Mouse (Mus musculus) kidney, embryonic 14.5 days (tissue): ENCODE measurements around the gene Fmo6. TPM values are rescaled to one million over a fixed set of nuclear protein-coding genes. Genes with fewer than 3 reads are reported as not detected.
A peak's percentile ranks its signal among the peaks of the same experiment; 100 is the strongest.

Experiments
- ATAC-seq: fragments of 200-750 bp; cut with Nextera tagmentation; 2 replicates; pipeline ENCODE4 v1.8.0; 2017; ENCODE audit warnings: moderate number of reproducible peaks, mild to moderate bottlenecking, moderate TSS enrichment, moderate library complexity; ENCODE audit not compliant: low FRiP score, low TSS enrichment
- H3K27ac ChIP-seq: fragments of 300-500 bp; sonication (generic); 2 replicates; pipeline ENCODE4 v1.5.1; 2014; ENCODE audit warnings: low read depth, mild to moderate bottlenecking, low read length, moderate library complexity, mixed read lengths
- H3K27me3 ChIP-seq: fragments of 300-500 bp; sonication (generic); 2 replicates; pipeline ENCODE4 v1.6.1; 2014; ENCODE audit warnings: mild to moderate bottlenecking, low read length; ENCODE audit not compliant: control insufficient read depth, insufficient read depth
- H3K36me3 ChIP-seq: fragments of 300-500 bp; sonication (generic); 2 replicates; pipeline ENCODE4 v1.6.1; 2014; ENCODE audit warnings: low read length, mixed read lengths; ENCODE audit not compliant: control insufficient read depth, insufficient read depth
- H3K4me1 ChIP-seq: fragments of 300-500 bp; sonication (generic); 2 replicates; pipeline ENCODE4 v1.6.1; 2014; ENCODE audit warnings: low read length, mixed read lengths; ENCODE audit not compliant: control insufficient read depth, insufficient read depth
- H3K4me2 ChIP-seq: fragments of 300-500 bp; sonication (generic); replicated peaks from 2 replicates; pipeline ENCODE4 v1.6.1; 2014; ENCODE audit warnings: low read depth, mild to moderate bottlenecking, low read length
- H3K4me3 ChIP-seq: fragments of 300-500 bp; sonication (generic); 2 replicates; pipeline ENCODE4 v1.5.1; 2014; ENCODE audit warnings: mild to moderate bottlenecking, low read length
- H3K9ac ChIP-seq: fragments of 300-500 bp; sonication (generic); 2 replicates; pipeline ENCODE4 v1.6.1; 2014; ENCODE audit warnings: low read depth, mild to moderate bottlenecking, low read length, moderate library complexity
- H3K9me3 ChIP-seq: fragments of 300-500 bp; sonication (generic); 2 replicates; pipeline ENCODE4 v1.6.1; 2016; ENCODE audit warnings: low read length; ENCODE audit not compliant: control insufficient read depth
- WGBS: fragments of 180-500 bp; shearing (Covaris S2); extraction: QIAGEN DNeasy Blood & Tissue Kit; methylation state at CpG from one replicate; pipeline ENCODE4 v1.1.7; 2014; 5-methylcytosine and 5-hydroxymethylcytosine counted together
- polyA plus RNA-seq: library from polyadenylated mRNA; unstranded; fragments of >200 nt; fragmentation: Nextera tagmentation; extraction: Ambion mirVana; gene quantifications from 2 replicates; pipeline ENCODE4 v1.2.1, GENCODE M21; 2014

Fmo6 gene
- polyA plus RNA-seq, 1 experiment from 2014 or later = 0.12 TPM

- H3K4me3 ChIP-seq = no peak overlapping the region
- H3K9me3 ChIP-seq = no peaks in the 10 kb centered on the region
- no peaks in the 10 kb centered on the region for H3K27me3 ChIP-seq
- no peak for ATAC-seq
- H3K4me2 ChIP-seq = no peak overlapping the region
- no peaks in the 10 kb centered on the region for H3K36me3 ChIP-seq
- H3K9ac ChIP-seq = no peak overlapping the region
- 77% methylated on average over 2 of the region's 2 CpGs for WGBS
- H3K27ac ChIP-seq = no peak overlapping the region
- no peaks in the 10 kb centered on the region for H3K4me1 ChIP-seq
These were observed 6.7 kb downstream of the Fmo6 start for GRCm38 (mm10) chr1:162930631-162931030.

DNA sequence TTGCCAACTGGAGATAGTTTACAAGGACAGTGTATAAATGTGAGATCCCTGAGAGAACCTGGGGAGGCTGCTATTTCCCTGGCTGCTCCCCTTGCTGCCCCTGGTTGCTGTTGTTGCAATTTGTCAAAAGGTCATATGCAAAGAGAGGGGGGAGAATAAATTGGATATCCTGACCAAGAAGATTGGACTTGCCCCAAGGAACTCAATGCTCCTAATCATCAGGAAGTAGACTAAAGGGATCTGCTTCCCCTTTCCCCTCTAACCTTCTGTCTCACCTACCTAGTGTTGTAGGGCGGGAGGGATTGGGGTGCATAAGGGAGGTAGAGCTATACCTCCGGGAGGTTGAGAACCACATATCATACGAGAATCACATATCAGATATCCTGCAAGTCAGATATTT lies 8.2 kb downstream of the Fmo6 start:
- Histone ChIP-seq H3K4me2 (no peak overlapping the region), H3K4me3 (no peak overlapping the region), H3K9ac (no peak overlapping the region), H3K27me3 (no peaks in the 10 kb centered on the region), H3K36me3 (no peaks in the 10 kb centered on the region), H3K27ac (no peak overlapping the region), H3K4me1 (no peaks in the 10 kb centered on the region), H3K9me3 (no peaks in the 10 kb centered on the region)
- 89% methylated on average over 3 of the region's 3 CpGs for WGBS
- no peak for ATAC-seq

DNA sequence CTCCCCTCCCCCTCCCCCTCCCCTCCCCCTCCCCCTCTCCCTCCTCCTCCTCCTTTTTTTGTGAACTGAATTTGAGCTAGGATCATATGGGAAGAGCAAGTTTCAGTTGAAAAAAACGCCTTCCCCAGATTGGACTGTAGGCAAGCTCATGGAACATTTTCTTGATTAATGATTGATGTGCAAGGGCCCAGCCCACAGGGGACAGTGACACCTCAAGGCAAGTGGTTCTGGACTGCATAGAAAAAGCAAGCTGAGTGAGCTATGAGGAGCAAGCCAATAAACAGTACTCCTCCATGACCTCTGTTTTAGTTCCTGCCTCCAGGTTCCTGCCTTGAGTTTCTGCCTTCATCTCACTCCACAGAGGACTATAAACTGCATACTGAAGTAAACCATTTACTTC lies 12.2 kb downstream of the Fmo6 start:
- H3K9ac ChIP-seq = no peak overlapping the region
- WGBS = 60% methylated on average over 1 of the region's 1 CpGs
- no peak for ATAC-seq

GRCm38 (mm10) chr1:162916661-162917060 lies 20.7 kb downstream of the Fmo6 start:
- no peaks in the 10 kb centered on the region for H3K4me1 ChIP-seq
- H3K27ac ChIP-seq = no peak overlapping the region
- no peak for ATAC-seq
- no peaks in the 10 kb centered on the region for H3K9me3 ChIP-seq
- no peak overlapping the region for H3K4me2 ChIP-seq
- no peak overlapping the region for H3K4me3 ChIP-seq
- WGBS = 71% methylated on average over 8 of the region's 8 CpGs
- no peak overlapping the region for H3K9ac ChIP-seq
- H3K27me3 ChIP-seq = no peaks in the 10 kb centered on the region
- no peaks in the 10 kb centered on the region for H3K36me3 ChIP-seq

More for the DNA sequence above, 12.2 kb downstream of the Fmo6 start:
- H3K27ac ChIP-seq = no peak overlapping the region
- no peaks in the 10 kb centered on the region for H3K4me1 ChIP-seq
- H3K4me3 ChIP-seq = no peak overlapping the region
- no peaks in the 10 kb centered on the region for H3K27me3 ChIP-seq
- no peaks in the 10 kb centered on the region for H3K9me3 ChIP-seq
- no peaks in the 10 kb centered on the region for H3K36me3 ChIP-seq
- H3K4me2 ChIP-seq = no peak overlapping the region

- no peaks in the 10 kb centered on the region for H3K27me3 ChIP-seq
- H3K27ac ChIP-seq = no peak overlapping the region
- no peaks in the 10 kb centered on the region for H3K36me3 ChIP-seq
- no peaks in the 10 kb centered on the region for H3K9me3 ChIP-seq
- 87% methylated on average over 4 of the region's 4 CpGs for WGBS
- H3K4me3 ChIP-seq = no peak overlapping the region
- no peak for ATAC-seq
- H3K9ac ChIP-seq = no peak overlapping the region
- no peak overlapping the region for H3K4me2 ChIP-seq
- no peaks in the 10 kb centered on the region for H3K4me1 ChIP-seq
These were observed 22.3 kb downstream of the Fmo6 start for GRCm38 (mm10) chr1:162914932-162915556.

DNA sequence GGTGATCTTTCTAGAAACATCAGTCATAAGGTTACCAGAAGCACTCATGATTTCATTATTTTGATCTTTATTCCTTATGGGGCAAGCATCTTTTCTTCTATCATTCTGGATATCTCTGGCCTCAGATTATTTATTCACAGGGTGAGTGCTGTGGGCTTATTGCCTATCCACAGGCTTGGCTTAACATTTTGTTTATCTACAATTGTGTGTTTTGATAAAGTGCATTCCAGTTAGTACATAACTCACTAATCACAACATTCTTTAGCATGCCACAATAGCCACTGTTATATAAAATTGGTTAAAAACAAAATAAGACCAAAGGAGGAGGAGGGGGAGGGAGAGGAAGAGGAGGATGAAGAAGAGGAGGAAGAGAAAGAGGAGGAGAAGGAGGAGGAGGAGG lies 25.2 kb downstream of the Fmo6 start:
- no peaks in the 10 kb centered on the region for H3K27me3 ChIP-seq
- no peak overlapping the region for H3K4me2 ChIP-seq
- no peak overlapping the region for H3K27ac ChIP-seq
- no peaks in the 10 kb centered on the region for H3K9me3 ChIP-seq
- no peak overlapping the region for H3K4me3 ChIP-seq
- H3K4me1 ChIP-seq = no peaks in the 10 kb centered on the region
- no peaks in the 10 kb centered on the region for H3K36me3 ChIP-seq
- no peak for ATAC-seq
- H3K9ac ChIP-seq = no peak overlapping the region

GRCm38 (mm10) chr1:162901879-162902278 lies 35.4 kb downstream of the Fmo6 start:
- Histone ChIP-seq H3K4me3 (no peak overlapping the region), H3K27ac (no peak overlapping the region), H3K4me1 (no peaks in the 10 kb centered on the region), H3K27me3 (no peaks in the 10 kb centered on the region), H3K36me3 (no peaks in the 10 kb centered on the region), H3K9ac (no peak overlapping the region), H3K4me2 (no peak overlapping the region), H3K9me3 (no peaks in the 10 kb centered on the region)
- WGBS = 46% methylated on average over 4 of the region's 4 CpGs
- peak; percentile 75; the same call in 1 of the 2 replicates for ATAC-seq

- WGBS = 74% methylated on average over 14 of the region's 14 CpGs
- no peak within 1 kb of the TSS for H3K4me2 ChIP-seq
These were observed 39.2 kb downstream of the Fmo6 start, which contains the start of gene Fmo2 for GRCm38 (mm10) chr1:162897838-162898811. Fmo2 (minus strand) TSS chr1:162898726.

DNA sequence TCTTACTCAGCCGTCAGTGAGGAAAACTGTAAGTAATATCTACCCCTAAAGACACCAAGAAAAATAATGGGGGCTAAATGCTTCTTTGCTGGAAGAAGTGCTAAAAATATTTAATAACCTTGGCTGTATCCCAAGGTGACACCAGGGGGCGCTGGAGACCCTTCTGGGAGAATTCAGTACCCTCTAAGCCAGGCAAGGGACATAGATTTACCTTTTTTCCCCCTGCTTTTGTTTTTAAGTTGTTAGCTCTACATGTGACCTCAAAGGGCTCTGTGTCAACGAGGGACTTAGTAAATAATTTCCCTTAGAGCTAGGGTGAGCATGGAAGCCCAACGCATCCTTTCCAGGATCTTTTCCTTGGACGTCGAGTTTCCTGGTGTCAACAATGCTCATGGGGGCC lies 41.4 kb downstream of the Fmo6 start:
- Histone ChIP-seq H3K9ac (no peak overlapping the region), H3K4me3 (no peak overlapping the region), H3K27ac (no peak overlapping the region), H3K27me3 (no peaks in the 10 kb centered on the region), H3K9me3 (no peaks in the 10 kb centered on the region), H3K4me1 (no peaks in the 10 kb centered on the region), H3K4me2 (no peak overlapping the region), H3K36me3 (no peaks in the 10 kb centered on the region)
- 36% methylated on average over 6 of the region's 6 CpGs for WGBS
- ATAC-seq = peak; percentile 52; the same call in 1 of the 2 replicates

More at GRCm38 (mm10) chr1:162897838-162898811, 39.2 kb downstream of the Fmo6 start, which contains the start of gene Fmo2:
- H3K4me3 ChIP-seq = no peak within 1 kb of the TSS
- no peaks in the 10 kb centered on the region for H3K27me3 ChIP-seq
- no peak within 1 kb of the TSS for H3K27ac ChIP-seq
- no peaks in the 10 kb centered on the region for H3K36me3 ChIP-seq
- H3K4me1 ChIP-seq = no peaks in the 10 kb centered on the region
- H3K9me3 ChIP-seq = no peaks in the 10 kb centered on the region
- ATAC-seq = no peak
- H3K9ac ChIP-seq = no peak within 1 kb of the TSS
